Mouse (Mus musculus) adrenal gland, postnatal 36 days (tissue): ENCODE data around the gene C1ql4. TPM values are rescaled to one million over a fixed set of nuclear protein-coding genes. Genes with fewer than 3 reads are reported as not detected.

Experiments used
- microRNA-seq: library from miRNA; unstranded; fragments of <30 nt; microRNA quantifications from one replicate; pipeline ENCODE4 v1.2.0, GENCODE M21; 2021
- total RNA-seq, 2 experiments: library from RNA; stranded (reverse); gene quantifications; 2 replicates each; pipeline ENCODE4 v1.2.3; 2021

Gene C1ql4
- total RNA-seq, 2 experiments from 2014 or later = not detected

Small RNAs within 50 kb of the gene (microRNA-seq; reads per million reads assigned to microRNA genes)
- gene Mir6960 = not detected

Other genes starting within 250 kb of the C1ql4 start
- gene Kmt2d, start 216.6 kb downstream of the C1ql4 start, total RNA-seq = 10 to 100 TPM; 52.1 to 79.5 TPM
- gene Rhebl1, start 193.3 kb downstream of the C1ql4 start, total RNA-seq = 1 to 10 TPM; 2.2 to 2.9 TPM
- gene Dhh, start 189.3 kb downstream of the C1ql4 start, total RNA-seq = 1 to 10 TPM; 2.2 to 3.0 TPM
- 10 to 100 TPM; 14.0 to 15.5 TPM for gene Lmbr1l, start 169.6 kb downstream of the C1ql4 start, total RNA-seq
- 100 to 1,000 TPM; 252 to 276 TPM for gene Tuba1b, start 153.3 kb downstream of the C1ql4 start, total RNA-seq
- not detected for gene Gm49450, start 134.3 kb downstream of the C1ql4 start, total RNA-seq
- 100 to 1,000 TPM in 1 of 2 experiments, 10 to 100 TPM in 1; 87.9 to 123 TPM for gene Tuba1a, start 134.1 kb downstream of the C1ql4 start, total RNA-seq
- gene Tuba1c, start 57.9 kb downstream of the C1ql4 start, total RNA-seq = 100 to 1,000 TPM; 272 to 276 TPM
- 1 to 10 TPM; 1.3 to 3.4 TPM for gene Prph, start 32.6 kb downstream of the C1ql4 start, total RNA-seq
- 1 to 10 TPM; 1.1 to 1.6 TPM for gene Troap, start 13.2 kb downstream of the C1ql4 start, total RNA-seq
- 1 to 10 TPM; 1.6 to 3.4 TPM for gene Dnajc22, start 5.4 kb upstream of the C1ql4 start, total RNA-seq
- 10 to 100 TPM; 15.3 to 17.7 TPM for gene Spats2, start 38.1 kb upstream of the C1ql4 start, total RNA-seq
- 1 to 10 TPM in 1 of 2 experiments, under 1 TPM in 1; 0.40 to 1.2 TPM for gene Kcnh3, start 137.0 kb upstream of the C1ql4 start, total RNA-seq
- 10 to 100 TPM; 37.8 to 48.2 TPM for gene Mcrs1, start 164.1 kb upstream of the C1ql4 start, total RNA-seq
- 10 to 100 TPM; 38.0 to 49.6 TPM for gene Prpf40b, start 207.3 kb upstream of the C1ql4 start, total RNA-seq
- gene Fam186b, start 208.1 kb upstream of the C1ql4 start, total RNA-seq = 1 to 10 TPM; 3.0 to 3.5 TPM